Comparison of ENCODE assay signal across 26 mouse cellular contexts in genomic region chr1:172344820-172345219, GRCm38 (mm10). TPM values are rescaled to one million over a fixed set of nuclear protein-coding genes. Genes with fewer than 3 reads are reported as not detected.
DNase-seq lines count a peak whose midpoint lies in the region; ATAC-seq and TF ChIP-seq lines count a peak whose summit lies in the region.
"Had no signal": no experiment of that assay in that cellular context is flagged by ENCODE, and none has a peak within 500 bp of the region (broad histone marks: within the 10 kb centered on the region; RNA-seq: fewer than 3 reads in every experiment).

No protein-coding gene starts in this region.

- H3K9me3 ChIP-seq in forebrain, embryonic 10.5 days: no peaks in the 10 kb centered on the region
- H3K9me3 ChIP-seq in forebrain, embryonic 13.5 days (replicated peaks): no peaks in the 10 kb centered on the region
- H3K9me3 ChIP-seq in midbrain, embryonic 16.5 days (replicated peaks; ENCODE audit: control insufficient read depth, low read length, poor library complexity, severe bottlenecking): no peaks in the 10 kb centered on the region
- H3K9me3 ChIP-seq in midbrain, embryonic 13.5 days: no peaks in the 10 kb centered on the region
- no peaks in the 10 kb centered on the region for H3K9me3 ChIP-seq in stomach, embryonic 14.5 days (ENCODE audit: control insufficient read depth, low read depth, low read length)
- H3K9me3 ChIP-seq: embryonic facial prominence, embryonic 12.5 days; heart, embryonic 15.5 days; intestine, embryonic 15.5 days; liver, embryonic 13.5 days had no signal

- peak overlapping the region; percentile 30; the same call in 1 of the 2 replicates for H3K27ac ChIP-seq in forebrain, embryonic 10.5 days
- no peak overlapping the region for H3K27ac ChIP-seq in forebrain, embryonic 13.5 days
- peak overlapping the region; percentile 66 for H3K27ac ChIP-seq in left cerebral cortex, adult 2 months
- 0 out of 2 replicates have a peak overlapping the region, but pooled peaks have one; percentile 30 for H3K27ac ChIP-seq in midbrain, embryonic 16.5 days (ENCODE audit: low read length)
- H3K27ac ChIP-seq in midbrain, embryonic 13.5 days: no peak overlapping the region
- no peak overlapping the region for H3K27ac ChIP-seq in stomach, embryonic 14.5 days (ENCODE audit: low read length)
- H3K27ac ChIP-seq: embryonic facial prominence, embryonic 12.5 days; gastrocnemius, adult 2 months; heart, embryonic 15.5 days; intestine, embryonic 15.5 days; liver, embryonic 13.5 days; macrophage had no signal

- intact Hi-C loops in left cerebral cortex, adult 2 months (cut with DNase I): no loop called here
- intact Hi-C loops in left cerebral cortex, postnatal 25 days (cut with DNase I): no loop called here

- no peak for DNase-seq in forebrain, embryonic 10.5 days (ENCODE audit: extremely low spot score, low spot score)
- no peak for DNase-seq in left cerebral cortex, adult 2 months (ENCODE audit: extremely low spot score in 1 of 2, low spot score in 2 of 2)
- no peak for DNase-seq in left cerebral cortex, postnatal 25 days (ENCODE audit: low spot score in 2 of 2)
- DNase-seq in ovary, postnatal 14 days (ENCODE audit: low spot score): no peak
- DNase-seq: adrenal gland, postnatal 25 days; cerebellum, adult 9-11 months; gastrocnemius, adult 2 months; heart, postnatal 4 days; kidney, adult 9 months; kidney, postnatal 25 days; liver, embryonic 13.5 days; right cerebral cortex, postnatal 4 days had no signal

- WGBS in forebrain, embryonic 10.5 days: 91% methylated on average over 7 of the region's 7 CpGs
- WGBS in forebrain, embryonic 13.5 days: 95% methylated on average over 7 of the region's 7 CpGs
- WGBS in midbrain, embryonic 16.5 days: 82% methylated on average over 7 of the region's 7 CpGs
- WGBS in midbrain, embryonic 13.5 days: 89% methylated on average over 7 of the region's 7 CpGs
- WGBS in stomach, embryonic 14.5 days: 67% methylated on average over 7 of the region's 7 CpGs

- no peak overlapping the region for H3K4me2 ChIP-seq in forebrain, embryonic 13.5 days
- no peak overlapping the region for H3K4me2 ChIP-seq in midbrain, embryonic 16.5 days (ENCODE audit: low read length)
- no peak overlapping the region for H3K4me2 ChIP-seq in midbrain, embryonic 13.5 days (replicated peaks)
- no peak overlapping the region for H3K4me2 ChIP-seq in stomach, embryonic 14.5 days (replicated peaks; ENCODE audit: low read depth, low read length)
- H3K4me2 ChIP-seq: embryonic facial prominence, embryonic 12.5 days; heart, embryonic 15.5 days; intestine, embryonic 15.5 days; liver, embryonic 13.5 days had no signal

- no peak overlapping the region for H3K4me3 ChIP-seq in forebrain, embryonic 10.5 days
- H3K4me3 ChIP-seq in forebrain, embryonic 13.5 days: no peak overlapping the region
- H3K4me3 ChIP-seq in left cerebral cortex, adult 2 months: no peak overlapping the region
- H3K4me3 ChIP-seq in midbrain, embryonic 16.5 days (ENCODE audit: low read depth, low read length): no peak overlapping the region
- H3K4me3 ChIP-seq in midbrain, embryonic 13.5 days (replicated peaks): no peak overlapping the region
- no peak overlapping the region for H3K4me3 ChIP-seq in stomach, embryonic 14.5 days (ENCODE audit: low read depth, low read length)
- H3K4me3 ChIP-seq: embryonic facial prominence, embryonic 12.5 days; erythroblast, embryonic 14.5 days; gastrocnemius, adult 2 months; heart, embryonic 15.5 days; intestine, embryonic 15.5 days; liver, embryonic 13.5 days had no signal

- no peak for ATAC-seq in forebrain, embryonic 13.5 days
- no peak for ATAC-seq in midbrain, embryonic 16.5 days
- no peak for ATAC-seq in midbrain, embryonic 13.5 days
- ATAC-seq in stomach, embryonic 14.5 days (ENCODE audit: insufficient number of reproducible peaks, insufficient read depth, low FRiP score, low read depth): peak; percentile 42
- ATAC-seq: CD4-positive, CD25-positive, alpha-beta regulatory T cell, adult 4 months; forebrain, embryonic 14.5 days; intestine, embryonic 15.5 days had no signal

- H3K27me3 ChIP-seq in forebrain, embryonic 10.5 days (ENCODE audit: poor library complexity, severe bottlenecking): peaks cover 37% of the 10 kb centered on the region
- no peaks in the 10 kb centered on the region for H3K27me3 ChIP-seq in forebrain, embryonic 13.5 days
- peaks cover 8% of the 10 kb centered on the region for H3K27me3 ChIP-seq in midbrain, embryonic 16.5 days (ENCODE audit: control insufficient read depth, insufficient read depth, low read depth, low read length)
- peaks cover 15% of the 10 kb centered on the region for H3K27me3 ChIP-seq in midbrain, embryonic 13.5 days
- H3K27me3 ChIP-seq in stomach, embryonic 14.5 days (ENCODE audit: control insufficient read depth, insufficient read depth, low read length): peaks cover 12% of the 10 kb centered on the region

- no peaks in the 10 kb centered on the region for H3K36me3 ChIP-seq in forebrain, embryonic 10.5 days (replicated peaks)
- H3K36me3 ChIP-seq in forebrain, embryonic 13.5 days (ENCODE audit: poor library complexity, severe bottlenecking): no peaks in the 10 kb centered on the region
- H3K36me3 ChIP-seq in midbrain, embryonic 16.5 days (ENCODE audit: control insufficient read depth, insufficient read depth, low read length): no peaks in the 10 kb centered on the region
- no peaks in the 10 kb centered on the region for H3K36me3 ChIP-seq in midbrain, embryonic 13.5 days
- no peaks in the 10 kb centered on the region for H3K36me3 ChIP-seq in stomach, embryonic 14.5 days (ENCODE audit: control insufficient read depth, insufficient read depth, low read length)
- H3K36me3 ChIP-seq: embryonic facial prominence, embryonic 12.5 days; heart, embryonic 15.5 days; intestine, embryonic 15.5 days; liver, embryonic 13.5 days had no signal

- no peak for TF ChIP-seq CTCF in left cerebral cortex, adult 2 months (IDR thresholded peaks at IDR 0.05)

- H3K9ac ChIP-seq in forebrain, embryonic 13.5 days: no peak overlapping the region
- H3K9ac ChIP-seq in midbrain, embryonic 16.5 days (ENCODE audit: low read depth, low read length): no peak overlapping the region
- H3K9ac ChIP-seq in midbrain, embryonic 13.5 days (replicated peaks): no peak overlapping the region
- no peak overlapping the region for H3K9ac ChIP-seq in stomach, embryonic 14.5 days (replicated peaks; ENCODE audit: low read depth, low read length)
- H3K9ac ChIP-seq: embryonic facial prominence, embryonic 12.5 days; heart, embryonic 15.5 days; intestine, embryonic 15.5 days; liver, embryonic 13.5 days had no signal

- H3K4me1 ChIP-seq in forebrain, embryonic 10.5 days: peaks cover 67% of the 10 kb centered on the region
- peaks cover 49% of the 10 kb centered on the region for H3K4me1 ChIP-seq in forebrain, embryonic 13.5 days
- peaks cover 12% of the 10 kb centered on the region for H3K4me1 ChIP-seq in midbrain, embryonic 16.5 days (ENCODE audit: control insufficient read depth, insufficient read depth, low read length)
- peaks cover 35% of the 10 kb centered on the region for H3K4me1 ChIP-seq in midbrain, embryonic 13.5 days (replicated peaks)
- H3K4me1 ChIP-seq in stomach, embryonic 14.5 days (ENCODE audit: control insufficient read depth, insufficient read depth, low read length): peaks cover 7% of the 10 kb centered on the region; the same call in 1 of the 2 replicates

RNA-seq across cellular contexts. Expression of gene Kcnj10, which starts 3.8 kb away (rescaled TPM):
- polyA plus RNA-seq in forebrain, embryonic 10.5 days (2016; fragmentation: Nextera tagmentation; extraction: Ambion mirVana): 0.46 and 0.47 TPM in 2 replicates
- polyA plus RNA-seq in forebrain, embryonic 13.5 days (2015; fragmentation: Nextera tagmentation; extraction: Ambion mirVana): 1.2 and 1.5 TPM in 2 replicates
- 100 to 1,000 TPM in 1 of 2 experiments, 10 to 100 TPM in 1; 86.5 to 108 TPM for total RNA-seq in left cerebral cortex, adult 2 months (2021)
- 10 to 100 TPM; 85.4 to 99.8 TPM for total RNA-seq in left cerebral cortex, postnatal 25 days (2021)
- polyA plus RNA-seq in midbrain, embryonic 16.5 days (2015; fragmentation: Nextera tagmentation; extraction: Ambion mirVana): 1.5 and 2.5 TPM in 2 replicates
- 0.98 TPM in 2 replicates for polyA plus RNA-seq in midbrain, embryonic 13.5 days (2015; fragmentation: Nextera tagmentation; extraction: Ambion mirVana)
- polyA plus RNA-seq in stomach, embryonic 14.5 days (2014; fragmentation: Nextera tagmentation; extraction: Ambion mirVana): 0.09 and 0.18 TPM in 2 replicates
- total RNA-seq: monocyte, adult 5-6 weeks had no signal
- polyA plus RNA-seq: CD4-positive, CD25-positive, alpha-beta regulatory T cell, adult 4 months; erythroblast, embryonic 14.5 days had no signal

RNA-seq across cellular contexts. Expression of gene Kcnj9, which starts 15.7 kb away (rescaled TPM):
- polyA plus RNA-seq in forebrain, embryonic 10.5 days (2016; fragmentation: Nextera tagmentation; extraction: Ambion mirVana): 0.17 and 0.43 TPM in 2 replicates
- polyA plus RNA-seq in forebrain, embryonic 13.5 days (2015; fragmentation: Nextera tagmentation; extraction: Ambion mirVana): 1.8 and 3.0 TPM in 2 replicates
- 100 to 1,000 TPM; 137 to 138 TPM for total RNA-seq in left cerebral cortex, adult 2 months (2021)
- total RNA-seq in left cerebral cortex, postnatal 25 days (2021): 100 to 1,000 TPM; 126 to 139 TPM
- polyA plus RNA-seq in midbrain, embryonic 16.5 days (2015; fragmentation: Nextera tagmentation; extraction: Ambion mirVana): 7.7 and 7.8 TPM in 2 replicates
- 3.6 and 3.9 TPM in 2 replicates for polyA plus RNA-seq in midbrain, embryonic 13.5 days (2015; fragmentation: Nextera tagmentation; extraction: Ambion mirVana)
- polyA plus RNA-seq in stomach, embryonic 14.5 days (2014; fragmentation: Nextera tagmentation; extraction: Ambion mirVana): not detected in 2 replicates
- total RNA-seq: common myeloid progenitor, adult 5-6 weeks; gastrocnemius, adult 2 months; gastrocnemius, postnatal 4 days; heart, postnatal 4 days; monocyte, adult 5-6 weeks had no signal
- polyA plus RNA-seq: CD4-positive, CD25-positive, alpha-beta regulatory T cell, adult 4 months; heart, embryonic 15.5 days; intestine, embryonic 15.5 days; liver, embryonic 13.5 days had no signal

RNA-seq across cellular contexts. Expression of gene Pigm, which starts 31.5 kb away (rescaled TPM):
- polyA plus RNA-seq in forebrain, embryonic 10.5 days (2016; fragmentation: Nextera tagmentation; extraction: Ambion mirVana): 10.6 and 10.8 TPM in 2 replicates
- 5.6 and 6.2 TPM in 2 replicates for polyA plus RNA-seq in forebrain, embryonic 13.5 days (2015; fragmentation: Nextera tagmentation; extraction: Ambion mirVana)
- 1 to 10 TPM; 9.3 to 9.8 TPM for total RNA-seq in left cerebral cortex, adult 2 months (2021)
- 1 to 10 TPM; 8.9 to 9.2 TPM for total RNA-seq in left cerebral cortex, postnatal 25 days (2021)
- 3.4 and 3.5 TPM in 2 replicates for polyA plus RNA-seq in midbrain, embryonic 16.5 days (2015; fragmentation: Nextera tagmentation; extraction: Ambion mirVana)
- polyA plus RNA-seq in midbrain, embryonic 13.5 days (2015; fragmentation: Nextera tagmentation; extraction: Ambion mirVana): 4.9 and 5.7 TPM in 2 replicates
- polyA plus RNA-seq in stomach, embryonic 14.5 days (2014; fragmentation: Nextera tagmentation; extraction: Ambion mirVana): 9.7 and 10.5 TPM in 2 replicates

RNA-seq across cellular contexts. Expression of gene Atp1a2, which starts 47.0 kb away (rescaled TPM):
- 0.86 and 2.0 TPM in 2 replicates for polyA plus RNA-seq in forebrain, embryonic 10.5 days (2016; fragmentation: Nextera tagmentation; extraction: Ambion mirVana)
- polyA plus RNA-seq in forebrain, embryonic 13.5 days (2015; fragmentation: Nextera tagmentation; extraction: Ambion mirVana): 17.6 and 17.8 TPM in 2 replicates
- 100 to 1,000 TPM; 628 to 676 TPM for total RNA-seq in left cerebral cortex, adult 2 months (2021)
- 100 to 1,000 TPM; 610 to 694 TPM for total RNA-seq in left cerebral cortex, postnatal 25 days (2021)
- 53.2 and 69.0 TPM in 2 replicates for polyA plus RNA-seq in midbrain, embryonic 16.5 days (2015; fragmentation: Nextera tagmentation; extraction: Ambion mirVana)
- 25.3 and 25.8 TPM in 2 replicates for polyA plus RNA-seq in midbrain, embryonic 13.5 days (2015; fragmentation: Nextera tagmentation; extraction: Ambion mirVana)
- polyA plus RNA-seq in stomach, embryonic 14.5 days (2014; fragmentation: Nextera tagmentation; extraction: Ambion mirVana): 2.3 TPM in 2 replicates
- total RNA-seq: common myeloid progenitor, adult 5-6 weeks; monocyte, adult 5-6 weeks had no signal
- polyA plus RNA-seq: erythroblast, embryonic 14.5 days; macrophage had no signal

Comparison
In these comparisons a context has a peak if more than half of its experiments do, and no peak if none do; other contexts are left out.
1. H3K27ac ChIP-seq: peak in forebrain, embryonic 10.5 days (single experiment), left cerebral cortex, adult 2 months (single experiment) and midbrain, embryonic 16.5 days (single experiment); none in forebrain, embryonic 13.5 days (single experiment), midbrain, embryonic 13.5 days (single experiment) and stomach, embryonic 14.5 days (single experiment).